Mouse (Mus musculus): ENCODE measurements around the gene Hspa2. TPM values are rescaled to one million over a fixed set of nuclear protein-coding genes. Genes with fewer than 3 reads are reported as not detected.
A peak's percentile ranks its signal among the peaks of the same experiment; 100 is the strongest.

Hspa2 gene
- polyA plus RNA-seq, 1 experiment from 2014 or later: 3.5 TPM

GRCm38 (mm10) chr12:76377059-76377458, 26.9 kb upstream of the Hspa2 start:
- no peak for DNase-seq (ENCODE audit: low spot score)

- no peak for DNase-seq (ENCODE audit: low spot score)
Observed at GRCm38 (mm10) chr12:76377726-76378125, 26.2 kb upstream of the Hspa2 start.

- no peak for DNase-seq (ENCODE audit: low spot score)
Observed at GRCm38 (mm10) chr12:76378556-76378955, 25.4 kb upstream of the Hspa2 start.

- DNase-seq (ENCODE audit: low spot score): no peak
Observed at GRCm38 (mm10) chr12:76380151-76380550, 23.8 kb upstream of the Hspa2 start.

GRCm38 (mm10) chr12:76385342-76385741, 18.6 kb upstream of the Hspa2 start:
- DNase-seq (ENCODE audit: low spot score): no peak

GRCm38 (mm10) chr12:76388794-76389193, 15.2 kb upstream of the Hspa2 start:
- no peak for DNase-seq (ENCODE audit: low spot score)

- no peak for DNase-seq (ENCODE audit: low spot score)
Observed at GRCm38 (mm10) chr12:76391595-76392271, 12.2 kb upstream of the Hspa2 start.

- DNase-seq (ENCODE audit: low spot score): no peak
Observed at GRCm38 (mm10) chr12:76392979-76393378, 11.0 kb upstream of the Hspa2 start.

GRCm38 (mm10) chr12:76397281-76397680, 6.7 kb upstream of the Hspa2 start:
- DNase-seq (ENCODE audit: low spot score): no peak

GRCm38 (mm10) chr12:76401674-76402073, 2.3 kb upstream of the Hspa2 start:
- no peak for DNase-seq (ENCODE audit: low spot score)

- peak; percentile 13 for DNase-seq (ENCODE audit: low spot score)
Observed at GRCm38 (mm10) chr12:76402991-76403885, 738 bp upstream of the Hspa2 start.

- no peak for DNase-seq (ENCODE audit: low spot score)
Observed at GRCm38 (mm10) chr12:76404836-76405182, 833 bp downstream of the Hspa2 start.

- DNase-seq (ENCODE audit: low spot score): peak; percentile 23
Observed at GRCm38 (mm10) chr12:76405183-76405970, 1.4 kb downstream of the Hspa2 start.

- peak; percentile 17 for DNase-seq (ENCODE audit: low spot score)
Observed at GRCm38 (mm10) chr12:76405971-76406370, 2.0 kb downstream of the Hspa2 start.

- DNase-seq (ENCODE audit: low spot score): no peak
Observed at GRCm38 (mm10) chr12:76407184-76407583, 3.2 kb downstream of the Hspa2 start.

- no peak for DNase-seq (ENCODE audit: low spot score)
Observed at GRCm38 (mm10) chr12:76409166-76409565, 5.2 kb downstream of the Hspa2 start.

- DNase-seq (ENCODE audit: low spot score): no peak
Observed at GRCm38 (mm10) chr12:76415383-76416010, 11.5 kb downstream of the Hspa2 start.

- no peak for DNase-seq (ENCODE audit: low spot score)
Observed at GRCm38 (mm10) chr12:76417433-76417854, 13.5 kb downstream of the Hspa2 start, which contains the start of gene Ppp1r36. TSS of gene Ppp1r36 (plus strand) at chr12:76417538.

- DNase-seq (ENCODE audit: low spot score): no peak
Observed at GRCm38 (mm10) chr12:76418346-76418745, 14.4 kb downstream of the Hspa2 start.

- DNase-seq (ENCODE audit: low spot score): no peak
Observed at GRCm38 (mm10) chr12:76425256-76425655, 21.3 kb downstream of the Hspa2 start.

- no peak for DNase-seq (ENCODE audit: low spot score)
Observed at GRCm38 (mm10) chr12:76427546-76427945, 23.6 kb downstream of the Hspa2 start.

Measured in thymus, postnatal 0 days (tissue).